Mouse (Mus musculus): ENCODE results near the gene Sectm1b.

DNA sequence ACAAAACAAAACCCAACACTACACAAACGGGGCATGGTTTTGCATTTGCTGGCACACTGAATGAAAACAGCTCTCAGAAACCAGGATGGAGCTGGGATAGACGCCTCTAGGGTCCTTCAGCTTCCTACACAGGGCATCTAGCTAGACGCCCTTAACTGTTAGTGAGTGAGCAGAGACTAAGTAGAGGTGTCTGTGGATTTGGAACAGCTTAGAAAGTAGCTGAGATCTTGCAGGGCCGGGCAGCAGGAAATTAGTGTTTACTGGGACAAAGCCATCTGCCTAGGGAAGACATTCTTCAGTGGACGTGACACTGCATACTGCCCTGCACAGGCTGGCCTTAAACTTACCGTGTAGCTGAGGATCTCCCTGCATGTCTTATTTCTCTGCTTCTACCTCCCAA is 47.9 kb downstream of the Sectm1b start:
- TF ChIP-seq CTCF (IDR thresholded peaks at IDR 0.05; ENCODE audit: borderline replicate concordance, insufficient read depth, low read depth, low read length) (no peak), POLR2A (IDR thresholded peaks at IDR 0.05; ENCODE audit: borderline replicate concordance, insufficient read depth, low read length) (no peak)

All from cerebellum, adult 2 months (tissue).